Mouse (Mus musculus) MEL (cell line): ENCODE data around the gene Hdac1.
"Not testable (repeated sequence)": the region's sequence is repeated elsewhere in the genome, so short reads cannot be mapped to it uniquely, and the experiment has no call there.

Source experiments
- BHLHE40 ChIP-seq: IDR thresholded peaks from 2 replicates; pipeline ENCODE4 v1.6.1; 2012; ENCODE audit warnings: low read depth, mild to moderate bottlenecking, inconsistent platforms, low read length, improper control_type of control experiment, borderline replicate concordance
- CTCF ChIP-seq, 3 experiments: IDR thresholded peaks in 2 of 3; conservative IDR thresholded peaks in 1 of 3; 2 replicates each; pipeline ENCODE4 v1.5.1; 2011 to 2012; ENCODE audit warnings: low read length in 3 of 3, low read depth in 2 of 3, mild to moderate bottlenecking in 2 of 3, improper control_type of control experiment in 1 of 3, inconsistent platforms in 1 of 3, mixed read lengths in 1 of 3, moderate library complexity in 1 of 3; ENCODE audit not compliant: control insufficient read depth in 1 of 3, insufficient read depth in 1 of 3, poor library complexity in 1 of 3, severe bottlenecking in 1 of 3
- E2F4 ChIP-seq: IDR thresholded peaks from 2 replicates; pipeline ENCODE4 v1.6.1; 2011; ENCODE audit warnings: low read depth, low read length, improper control_type of control experiment, borderline replicate concordance
- NRF1 ChIP-seq: IDR thresholded peaks from 2 replicates; pipeline ENCODE4 v1.6.1; 2014; ENCODE audit warnings: low read depth, mild to moderate bottlenecking, inconsistent platforms, low read length, improper control_type of control experiment, moderate library complexity; ENCODE audit not compliant: poor library complexity, insufficient read depth, severe bottlenecking
- POLR2A ChIP-seq, 2 experiments: IDR thresholded peaks; 2 replicates each; pipeline ENCODE4 v1.6.1; 2011 to 2012; ENCODE audit warnings: low read length in 2 of 2, mild to moderate bottlenecking in 2 of 2, control low read depth in 1 of 2, improper control_type of control experiment in 1 of 2, low read depth in 1 of 2, moderate library complexity in 1 of 2; ENCODE audit not compliant: control insufficient read depth in 1 of 2, insufficient read depth in 1 of 2, poor library complexity in 1 of 2
- POLR2AphosphoS5 ChIP-seq: IDR thresholded peaks from 2 replicates; pipeline ENCODE4 v1.6.1; 2012; ENCODE audit warnings: low read depth, borderline replicate concordance, mild to moderate bottlenecking, inconsistent platforms, low read length, moderate library complexity, mixed read lengths

GRCm38 (mm10) chr4:129554512-129554911, 12.0 kb upstream of the Hdac1 start:
- TF ChIP-seq BHLHE40; POLR2A (IDR thresholded peaks at IDR 0.05; ENCODE audit: control insufficient read depth in 1 of 2, insufficient read depth in 1 of 2, low read depth in 1 of 2, low read length in 2 of 2, poor library complexity in 1 of 2); CTCF (IDR thresholded peaks at IDR 0.05 in 2 of 3, conservative IDR thresholded peaks at IDR 0.05 in 1 of 3; ENCODE audit: control insufficient read depth in 1 of 3, insufficient read depth in 1 of 3, low read depth in 2 of 3, low read length in 3 of 3, poor library complexity in 1 of 3, severe bottlenecking in 1 of 3); POLR2AphosphoS5; E2F4; NRF1: not testable (repeated sequence)
